Mouse (Mus musculus) erythroblast, embryonic 14.5 days (primary cell): ENCODE data around the gene Srek1.

Source experiments
- GATA1 ChIP-seq: IDR thresholded peaks from 2 replicates; pipeline ENCODE4 v1.6.1; 2012; ENCODE audit warnings: low read length, inconsistent platforms, mixed read lengths
- TAL1 ChIP-seq: IDR thresholded peaks from 3 replicates; pipeline ENCODE4 v1.6.1; 2012; ENCODE audit warnings: low read length, inconsistent platforms, mixed read lengths

GRCm38 (mm10) chr13:103702266-103702665 lies 72.1 kb downstream of the Srek1 start:
- TF ChIP-seq GATA1, result no peak
- TF ChIP-seq TAL1, result no peak
